Mouse (Mus musculus) thymus, postnatal 10 days (tissue): ENCODE measurements around the gene Egfl8.

Experiments used
- DNase-seq, 2 experiments: peaks; one replicate each; pipeline ENCODE4 v3.0.0; 2021; ENCODE audit warnings: low spot score in 2 of 2

Gene Egfl8

GRCm38 (mm10) chr17:34578070-34578469 is 37.7 kb downstream of the Egfl8 start:
- DNase-seq, result no peak

- no peak for DNase-seq
Observed at GRCm38 (mm10) chr17:34576577-34576976, 39.2 kb downstream of the Egfl8 start.

GRCm38 (mm10) chr17:34572361-34572760 is 43.4 kb downstream of the Egfl8 start:
- no peak for DNase-seq

- peak in 1 of 2 experiments; percentile 39 for DNase-seq
Observed at GRCm38 (mm10) chr17:34571875-34572274, 43.9 kb downstream of the Egfl8 start.

GRCm38 (mm10) chr17:34569919-34570318 is 45.9 kb downstream of the Egfl8 start:
- no peak for DNase-seq

- no peak for DNase-seq
Observed at GRCm38 (mm10) chr17:34568421-34568820, 47.4 kb downstream of the Egfl8 start.

- no peak for DNase-seq
Observed at GRCm38 (mm10) chr17:34567311-34567710, 48.5 kb downstream of the Egfl8 start.

GRCm38 (mm10) chr17:34564796-34565195 is 51.0 kb downstream of the Egfl8 start:
- DNase-seq, result no peak

GRCm38 (mm10) chr17:34564003-34564421 is 51.8 kb downstream of the Egfl8 start, which contains the start of gene Notch4:
Gene Notch4 (plus strand): TSS chr17:34564268.
- no peak for DNase-seq

GRCm38 (mm10) chr17:34563354-34563753 is 52.4 kb downstream of the Egfl8 start:
- no peak for DNase-seq
